20 mouse cellular contexts compared by ENCODE assay signal in the genomic region with DNA sequence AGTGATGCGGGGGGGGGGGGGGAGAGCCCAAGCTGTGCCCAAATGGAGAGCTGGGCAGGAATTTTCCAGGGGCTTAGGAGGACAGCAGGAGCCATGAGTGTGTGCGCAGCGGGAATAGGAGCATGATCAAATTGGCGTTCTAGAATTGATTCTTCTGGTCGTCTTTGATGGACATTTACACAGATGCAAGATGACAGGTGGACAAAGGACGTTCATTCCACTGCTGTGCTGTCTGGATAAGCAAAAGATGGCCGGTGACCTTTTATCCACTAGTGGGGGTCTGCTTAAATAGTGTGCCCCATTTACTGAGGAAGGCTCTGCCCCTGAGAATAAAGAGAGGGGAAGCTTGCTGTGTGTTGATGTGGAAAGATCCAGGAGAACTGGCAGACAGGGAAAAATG. TPM values are rescaled to one million over a fixed set of nuclear protein-coding genes. Genes with fewer than 3 reads are reported as not detected.
A peak's percentile ranks its signal among the peaks of the same experiment; 100 is the strongest.
DNase-seq lines count a peak whose midpoint lies in the region; ATAC-seq lines count a peak whose summit lies in the region.
"Had no signal": no experiment of that assay in that cellular context is flagged by ENCODE, and none has a peak within 500 bp of the region (broad histone marks: within the 10 kb centered on the region; RNA-seq: fewer than 3 reads in every experiment).

No protein-coding gene starts in this region.

- no peak overlapping the region for H3K4me2 ChIP-seq in hindbrain, embryonic 16.5 days (ENCODE audit: low read length)
- no peak overlapping the region for H3K4me2 ChIP-seq in midbrain, embryonic 16.5 days (ENCODE audit: low read length)
- H3K4me2 ChIP-seq: heart, embryonic 15.5 days; limb, embryonic 12.5 days; liver, embryonic 11.5 days had no signal

- H3K9ac ChIP-seq in hindbrain, embryonic 16.5 days (ENCODE audit: low read depth, low read length), result no peak overlapping the region
- no peak overlapping the region for H3K9ac ChIP-seq in midbrain, embryonic 16.5 days (ENCODE audit: low read depth, low read length)
- H3K9ac ChIP-seq: heart, embryonic 15.5 days; limb, embryonic 12.5 days; liver, postnatal 0 days had no signal

- no peak overlapping the region for H3K4me3 ChIP-seq in hindbrain, embryonic 10.5 days
- H3K4me3 ChIP-seq in hindbrain, embryonic 16.5 days (ENCODE audit: low read length), result no peak overlapping the region
- no peak overlapping the region for H3K4me3 ChIP-seq in midbrain, embryonic 10.5 days
- no peak overlapping the region for H3K4me3 ChIP-seq in midbrain, embryonic 16.5 days (ENCODE audit: low read depth, low read length)
- H3K4me3 ChIP-seq: heart, embryonic 15.5 days; limb, embryonic 12.5 days had no signal

- no peak for ATAC-seq in hindbrain, embryonic 16.5 days
- peak; percentile 36; the same call in 1 of the 2 replicates for ATAC-seq in midbrain, embryonic 16.5 days
- ATAC-seq: inflammation-experienced regulatory T-cells, adult 6 months; liver, postnatal 0 days; lung, postnatal 0 days had no signal

- peaks cover 11% of the 10 kb centered on the region for H3K4me1 ChIP-seq in hindbrain, embryonic 10.5 days (replicated peaks)
- H3K4me1 ChIP-seq in hindbrain, embryonic 16.5 days (ENCODE audit: control insufficient read depth, insufficient read depth, low read depth, low read length), result no peaks in the 10 kb centered on the region
- peaks cover 29% of the 10 kb centered on the region for H3K4me1 ChIP-seq in midbrain, embryonic 10.5 days
- no peaks in the 10 kb centered on the region for H3K4me1 ChIP-seq in midbrain, embryonic 16.5 days (ENCODE audit: control insufficient read depth, insufficient read depth, low read length)
- H3K4me1 ChIP-seq: heart, embryonic 15.5 days; limb, embryonic 12.5 days had no signal

- WGBS in hindbrain, embryonic 10.5 days, result 35% methylated on average over 7 of the region's 7 CpGs
- WGBS in hindbrain, embryonic 16.5 days, result 33% methylated on average over 7 of the region's 7 CpGs
- WGBS in midbrain, embryonic 10.5 days, result 44% methylated on average over 7 of the region's 7 CpGs
- 17% methylated on average over 6 of the region's 7 CpGs for WGBS in midbrain, embryonic 16.5 days

- peak; percentile 24 to 48 for DNase-seq in cerebellum, postnatal 10 days
- no peak for DNase-seq in cerebellum, adult 8-10 months
- peak; percentile 36 for DNase-seq in hindbrain, embryonic 10.5 days (ENCODE audit: low spot score)
- DNase-seq in midbrain, embryonic 10.5 days (ENCODE audit: low spot score), result peak; percentile 75
- DNase-seq in urinary bladder, postnatal 4 days (ENCODE audit: low spot score in 2 of 2), result no peak
- no peak for DNase-seq in right cerebral cortex, postnatal 25 days
- DNase-seq: adrenal gland, postnatal 10 days; cerebellum, adult 2 months; heart, postnatal 36 days; kidney, adult 18-20 months; liver, postnatal 0 days; right cerebral cortex, postnatal 4 days; thymus, postnatal 14 days had no signal

- no peak overlapping the region for H3K27ac ChIP-seq in hindbrain, embryonic 10.5 days
- H3K27ac ChIP-seq in hindbrain, embryonic 16.5 days (ENCODE audit: low read depth, low read length), result no peak overlapping the region
- peak overlapping the region; percentile 67 for H3K27ac ChIP-seq in midbrain, embryonic 10.5 days (replicated peaks)
- no peak overlapping the region for H3K27ac ChIP-seq in midbrain, embryonic 16.5 days (ENCODE audit: low read length)
- H3K27ac ChIP-seq: heart, embryonic 15.5 days; limb, embryonic 12.5 days had no signal

- H3K27me3 ChIP-seq in hindbrain, embryonic 10.5 days (ENCODE audit: insufficient read depth, poor library complexity, severe bottlenecking), result peaks cover 15% of the 10 kb centered on the region
- H3K27me3 ChIP-seq in hindbrain, embryonic 16.5 days (replicated peaks; ENCODE audit: control insufficient read depth, insufficient read depth, low read length), result no peaks in the 10 kb centered on the region
- peaks cover 6% of the 10 kb centered on the region; the same call in 1 of the 2 replicates for H3K27me3 ChIP-seq in midbrain, embryonic 10.5 days (ENCODE audit: low read depth, poor library complexity, severe bottlenecking)
- no peaks in the 10 kb centered on the region for H3K27me3 ChIP-seq in midbrain, embryonic 16.5 days (ENCODE audit: control insufficient read depth, insufficient read depth, low read depth, low read length)
- H3K27me3 ChIP-seq: heart, embryonic 15.5 days; limb, embryonic 12.5 days had no signal

- no peaks in the 10 kb centered on the region for H3K36me3 ChIP-seq in hindbrain, embryonic 10.5 days
- no peaks in the 10 kb centered on the region for H3K36me3 ChIP-seq in hindbrain, embryonic 16.5 days (ENCODE audit: control insufficient read depth, insufficient read depth, low read length)
- no peaks in the 10 kb centered on the region for H3K36me3 ChIP-seq in midbrain, embryonic 10.5 days
- H3K36me3 ChIP-seq in midbrain, embryonic 16.5 days (ENCODE audit: control insufficient read depth, insufficient read depth, low read length), result no peaks in the 10 kb centered on the region
- H3K36me3 ChIP-seq: heart, embryonic 15.5 days; limb, embryonic 12.5 days had no signal

- no peaks in the 10 kb centered on the region for H3K9me3 ChIP-seq in hindbrain, embryonic 10.5 days
- no peaks in the 10 kb centered on the region for H3K9me3 ChIP-seq in hindbrain, embryonic 16.5 days (ENCODE audit: control insufficient read depth, low read length)
- no peaks in the 10 kb centered on the region for H3K9me3 ChIP-seq in midbrain, embryonic 10.5 days (replicated peaks)
- H3K9me3 ChIP-seq in midbrain, embryonic 16.5 days (replicated peaks; ENCODE audit: control insufficient read depth, low read length, poor library complexity, severe bottlenecking), result no peaks in the 10 kb centered on the region
- H3K9me3 ChIP-seq: heart, embryonic 15.5 days; limb, embryonic 12.5 days had no signal

RNA-seq across cellular contexts. Expression of a gene that starts 4.3 kb away (rescaled TPM):
- 6.2 and 8.0 TPM in 2 replicates for polyA plus RNA-seq in hindbrain, embryonic 10.5 days (2016; fragmentation: Nextera tagmentation; extraction: Ambion mirVana)
- polyA plus RNA-seq in hindbrain, embryonic 16.5 days (2015; fragmentation: Nextera tagmentation; extraction: Ambion mirVana), result 7.4 and 12.5 TPM in 2 replicates
- 5.7 and 7.1 TPM in 2 replicates for polyA plus RNA-seq in midbrain, embryonic 10.5 days (2016; fragmentation: Nextera tagmentation; extraction: Ambion mirVana)
- 5.9 and 6.8 TPM in 2 replicates for polyA plus RNA-seq in midbrain, embryonic 16.5 days (2015; fragmentation: Nextera tagmentation; extraction: Ambion mirVana)

RNA-seq across cellular contexts. Expression of a gene that starts 34.1 kb away (rescaled TPM):
- polyA plus RNA-seq in hindbrain, embryonic 10.5 days (2016; fragmentation: Nextera tagmentation; extraction: Ambion mirVana), result 9.0 and 10.5 TPM in 2 replicates
- polyA plus RNA-seq in hindbrain, embryonic 16.5 days (2015; fragmentation: Nextera tagmentation; extraction: Ambion mirVana), result 4.6 and 6.5 TPM in 2 replicates
- polyA plus RNA-seq in midbrain, embryonic 10.5 days (2016; fragmentation: Nextera tagmentation; extraction: Ambion mirVana), result 8.2 and 8.7 TPM in 2 replicates
- polyA plus RNA-seq in midbrain, embryonic 16.5 days (2015; fragmentation: Nextera tagmentation; extraction: Ambion mirVana), result 3.8 and 4.1 TPM in 2 replicates

RNA-seq across cellular contexts. Expression of a gene that starts 58.3 kb away (rescaled TPM):
- 8.2 and 11.3 TPM in 2 replicates for polyA plus RNA-seq in hindbrain, embryonic 10.5 days (2016; fragmentation: Nextera tagmentation; extraction: Ambion mirVana)
- 4.7 and 5.3 TPM in 2 replicates for polyA plus RNA-seq in hindbrain, embryonic 16.5 days (2015; fragmentation: Nextera tagmentation; extraction: Ambion mirVana)
- polyA plus RNA-seq in midbrain, embryonic 10.5 days (2016; fragmentation: Nextera tagmentation; extraction: Ambion mirVana), result 2.4 and 3.6 TPM in 2 replicates
- polyA plus RNA-seq in midbrain, embryonic 16.5 days (2015; fragmentation: Nextera tagmentation; extraction: Ambion mirVana), result 0.91 and 1.2 TPM in 2 replicates
- polyA plus RNA-seq: inflammation-experienced regulatory T-cells, adult 6 months had no signal

Comparison
In these comparisons a context has a peak if more than half of its experiments do, and no peak if none do; other contexts are left out.
1. DNase-seq: peak in cerebellum, postnatal 10 days (2 of 2), hindbrain, embryonic 10.5 days (single experiment) and midbrain, embryonic 10.5 days (single experiment); none in cerebellum, adult 8-10 months (single experiment), urinary bladder, postnatal 4 days (0 of 2) and right cerebral cortex, postnatal 25 days (single experiment).